Mouse (Mus musculus) MEL (cell line): Measurements from ENCODE around the gene Fen1. TPM values are rescaled to one million over a fixed set of nuclear protein-coding genes. Genes with fewer than 3 reads are reported as not detected.
A peak's percentile ranks its signal among the peaks of the same experiment; 100 is the strongest.

Source experiments
- DNase-seq: peaks from one replicate; pipeline ENCODE4 v3.0.0; 2011; ENCODE audit warnings: low read depth, low spot score
- H3K27ac ChIP-seq: 2 replicates; pipeline ENCODE4 v1.5.1; 2012; ENCODE audit warnings: low read depth, mild to moderate bottlenecking, control low read depth, low read length, moderate library complexity; ENCODE audit not compliant: control insufficient read depth
- H3K27me3 ChIP-seq, 2 experiments: fragments of 150-350 bp in 1 of 2; sonication (generic) in 1 of 2; 2 replicates each; pipeline ENCODE4 v1.6.1; 2012; ENCODE audit warnings: low read length in 2 of 2, mild to moderate bottlenecking in 2 of 2, improper control_type of control experiment in 1 of 2, moderate library complexity in 1 of 2; ENCODE audit not compliant: insufficient read depth in 2 of 2, control insufficient read depth in 1 of 2
- H3K36me3 ChIP-seq, 2 experiments: 2 replicates each; pipeline ENCODE4 v1.6.1; 2012 to 2014; ENCODE audit warnings: low read length in 2 of 2, improper control_type of control experiment in 1 of 2, inconsistent platforms in 1 of 2, mild to moderate bottlenecking in 1 of 2; ENCODE audit not compliant: insufficient read depth in 2 of 2, control insufficient read depth in 1 of 2
- H3K4me1 ChIP-seq, 2 experiments: fragments of 150-350 bp in 1 of 2; sonication (generic) in 1 of 2; 2 replicates each; pipeline ENCODE4 v1.6.1; 2012; ENCODE audit warnings: low read length in 2 of 2, improper control_type of control experiment in 1 of 2, mild to moderate bottlenecking in 1 of 2; ENCODE audit not compliant: insufficient read depth in 2 of 2, control insufficient read depth in 1 of 2
- H3K4me3 ChIP-seq, 2 experiments: fragments of 150-350 bp in 1 of 2; sonication (generic) in 1 of 2; 2 replicates each; pipeline ENCODE4 v1.5.1; 2012; ENCODE audit warnings: low read depth in 2 of 2, low read length in 2 of 2, mild to moderate bottlenecking in 2 of 2, moderate library complexity in 2 of 2, control low read depth in 1 of 2, improper control_type of control experiment in 1 of 2; ENCODE audit not compliant: control insufficient read depth in 1 of 2, insufficient read depth in 1 of 2
- H3K79me2 ChIP-seq: 2 replicates; pipeline ENCODE4 v1.6.1; 2012; ENCODE audit warnings: mild to moderate bottlenecking, low read length, moderate library complexity; ENCODE audit not compliant: control insufficient read depth, poor library complexity, insufficient read depth
- H3K9ac ChIP-seq: 2 replicates; pipeline ENCODE4 v1.6.1; 2012; ENCODE audit warnings: low read depth, mild to moderate bottlenecking, control low read depth, low read length, moderate library complexity; ENCODE audit not compliant: control insufficient read depth, poor library complexity, severe bottlenecking
- H3K9me3 ChIP-seq: fragments of 150-350 bp; sonication (generic); replicated peaks from 2 replicates; pipeline ENCODE4 v1.6.1; 2012; ENCODE audit warnings: mild to moderate bottlenecking, low read length, improper control_type of control experiment, moderate library complexity; ENCODE audit not compliant: insufficient read depth
- CHD2 ChIP-seq: IDR thresholded peaks from 2 replicates; pipeline ENCODE4 v1.6.1; 2011; ENCODE audit warnings: low read length, improper control_type of control experiment
- CTCF ChIP-seq, 3 experiments: IDR thresholded peaks in 2 of 3; conservative IDR thresholded peaks in 1 of 3; 2 replicates each; pipeline ENCODE4 v1.5.1; 2011 to 2012; ENCODE audit warnings: low read length in 3 of 3, low read depth in 2 of 3, mild to moderate bottlenecking in 2 of 3, improper control_type of control experiment in 1 of 3, inconsistent platforms in 1 of 3, mixed read lengths in 1 of 3, moderate library complexity in 1 of 3; ENCODE audit not compliant: control insufficient read depth in 1 of 3, insufficient read depth in 1 of 3, poor library complexity in 1 of 3, severe bottlenecking in 1 of 3
- EP300 ChIP-seq, 2 experiments: IDR thresholded peaks; 2 replicates each; pipeline ENCODE4 v1.6.1; 2011; ENCODE audit warnings: improper control_type of control experiment in 2 of 2, low read length in 2 of 2, low read depth in 1 of 2, mild to moderate bottlenecking in 1 of 2
- GABPA ChIP-seq: IDR thresholded peaks from 2 replicates; pipeline ENCODE4 v1.6.1; 2012; ENCODE audit warnings: low read depth, mild to moderate bottlenecking, inconsistent platforms, low read length, improper control_type of control experiment, moderate library complexity
- GATA1 ChIP-seq: IDR thresholded peaks from 2 replicates; pipeline ENCODE4 v1.6.1; 2011; ENCODE audit warnings: low read depth, low read length, improper control_type of control experiment
- HCFC1 ChIP-seq: IDR thresholded peaks from 2 replicates; pipeline ENCODE4 v1.6.1; 2012; ENCODE audit warnings: low read depth, mild to moderate bottlenecking, inconsistent platforms, low read length, improper control_type of control experiment, moderate library complexity
- KAT2A ChIP-seq: conservative IDR thresholded peaks from 2 replicates; pipeline ENCODE4 v1.6.1; 2012; ENCODE audit warnings: low read depth, low read length, improper control_type of control experiment, inconsistent platforms
- MAFK ChIP-seq: IDR thresholded peaks from 2 replicates; pipeline ENCODE4 v1.6.1; 2011; ENCODE audit warnings: low read depth, mild to moderate bottlenecking, low read length, improper control_type of control experiment, borderline replicate concordance
- MAX ChIP-seq: IDR thresholded peaks from 2 replicates; pipeline ENCODE4 v1.6.1; 2011; ENCODE audit warnings: low read length, improper control_type of control experiment
- MEF2A ChIP-seq: IDR thresholded peaks from 2 replicates; pipeline ENCODE4 v1.6.1; 2014; ENCODE audit warnings: low read depth, mild to moderate bottlenecking, inconsistent platforms, low read length, improper control_type of control experiment; ENCODE audit not compliant: poor library complexity, insufficient replicate concordance, severe bottlenecking; ENCODE audit errors: extremely low read depth
- MXI1 ChIP-seq: IDR thresholded peaks from 2 replicates; pipeline ENCODE4 v1.6.1; 2011; ENCODE audit warnings: mild to moderate bottlenecking, low read depth, low read length, improper control_type of control experiment
- MYC ChIP-seq: IDR thresholded peaks from 2 replicates; pipeline ENCODE4 v1.6.1; 2011; ENCODE audit warnings: low read depth, mild to moderate bottlenecking, low read length, improper control_type of control experiment, moderate library complexity
- NRF1 ChIP-seq: IDR thresholded peaks from 2 replicates; pipeline ENCODE4 v1.6.1; 2014; ENCODE audit warnings: low read depth, mild to moderate bottlenecking, inconsistent platforms, low read length, improper control_type of control experiment, moderate library complexity; ENCODE audit not compliant: poor library complexity, insufficient read depth, severe bottlenecking
- POLR2AphosphoS5 ChIP-seq: IDR thresholded peaks from 2 replicates; pipeline ENCODE4 v1.6.1; 2012; ENCODE audit warnings: low read depth, borderline replicate concordance, mild to moderate bottlenecking, inconsistent platforms, low read length, moderate library complexity, mixed read lengths
- RAD21 ChIP-seq: IDR thresholded peaks from 2 replicates; pipeline ENCODE4 v1.6.1; 2011; ENCODE audit warnings: mild to moderate bottlenecking, low read depth, low read length, improper control_type of control experiment
- SMC3 ChIP-seq: IDR thresholded peaks from 2 replicates; pipeline ENCODE4 v1.6.1; 2011; ENCODE audit warnings: low read depth, low read length, improper control_type of control experiment
- UBTF ChIP-seq: IDR thresholded peaks from 2 replicates; pipeline ENCODE4 v1.6.1; 2012; ENCODE audit warnings: low read depth, mild to moderate bottlenecking, inconsistent platforms, low read length, improper control_type of control experiment, moderate library complexity, borderline replicate concordance; ENCODE audit not compliant: insufficient read depth
- ZC3H11A ChIP-seq: IDR thresholded peaks from 2 replicates; pipeline ENCODE4 v1.6.1; 2012; ENCODE audit warnings: low read depth, mild to moderate bottlenecking, inconsistent platforms, low read length, improper control_type of control experiment
- ZKSCAN1 ChIP-seq: IDR thresholded peaks from 2 replicates; pipeline ENCODE4 v1.6.1; 2012; ENCODE audit warnings: low read depth, mild to moderate bottlenecking, inconsistent platforms, low read length, improper control_type of control experiment, moderate library complexity
- polyA plus RNA-seq, 2 experiments: library from polyadenylated mRNA; stranded (reverse) in 1 of 2; unstranded in 1 of 2; fragments of >175 nt in 1 of 2; fragments of >200 nt in 1 of 2; gene quantifications; 2 replicates each; pipeline versions ENCODE4 v1.2.1 to v1.2.4; 2012; ENCODE audit warnings: low replicate concordance in 2 of 2, low read depth in 1 of 2; ENCODE audit not compliant: insufficient read length in 2 of 2, insufficient read depth in 1 of 2, missing spikeins in 1 of 2
- total RNA-seq: library from RNA; depleted of rRNA; stranded (reverse); fragments of 300-350 nt; gene quantifications from 2 replicates; pipeline ENCODE4 v1.2.3, GENCODE M21; 2012

Gene Fen1
- total and polyA plus RNA-seq, 3 experiments, result 145 to 189 TPM; not detected in 1

- H3K9ac ChIP-seq, result no peak overlapping the region
- peak; percentile 66 for DNase-seq
- H3K36me3 ChIP-seq, result no peaks in the 10 kb centered on the region
- H3K27ac ChIP-seq, result no peak overlapping the region
- no peaks in the 10 kb centered on the region; the same call in 1 of the 2 replicates for H3K79me2 ChIP-seq
- no peak overlapping the region for H3K4me3 ChIP-seq
- peaks cover 2% of the 10 kb centered on the region in 2 experiments; a peak in 2 of 4 replicates for H3K27me3 ChIP-seq
- TF ChIP-seq MAX (no peak), HCFC1 (no peak), NRF1 (no peak), ZC3H11A (0 out of 2 replicates have a peak, but pooled peaks have one; percentile 6), ZKSCAN1 (no peak), SMC3 (peak; percentile 61), RAD21 (peak; percentile 48), CTCF (IDR thresholded peaks at IDR 0.05 in 2 of 3, conservative IDR thresholded peaks at IDR 0.05 in 1 of 3; ENCODE audit: control insufficient read depth in 1 of 3, insufficient read depth in 1 of 3, low read depth in 2 of 3, low read length in 3 of 3, poor library complexity in 1 of 3, severe bottlenecking in 1 of 3) (peak; percentile 73 to 78 (median 77))
- H3K4me1 ChIP-seq, result peaks cover 0 to 7% of the 10 kb centered on the region in 2 experiments; a peak in 1 of 4 replicates
- no peaks in the 10 kb centered on the region for H3K9me3 ChIP-seq
Observed at GRCm38 (mm10) chr19:10244183-10244582, 40.2 kb upstream of the Fen1 start.

GRCm38 (mm10) chr19:10242916-10243315 lies 38.9 kb upstream of the Fen1 start:
- no peak for DNase-seq
- no peak overlapping the region for H3K4me3 ChIP-seq
- H3K27me3 ChIP-seq, result peaks cover 0 to 2% of the 10 kb centered on the region in 2 experiments; a peak in 2 of 4 replicates
- H3K9me3 ChIP-seq, result no peaks in the 10 kb centered on the region
- H3K79me2 ChIP-seq, result no peaks in the 10 kb centered on the region; the same call in 1 of the 2 replicates
- no peak overlapping the region for H3K9ac ChIP-seq
- H3K4me1 ChIP-seq, result peaks cover 0 to 7% of the 10 kb centered on the region in 2 experiments; a peak in 1 of 4 replicates
- H3K27ac ChIP-seq, result no peak overlapping the region
- TF ChIP-seq UBTF (no peak), EP300 (IDR thresholded peaks at IDR 0.05; ENCODE audit: low read depth in 1 of 2, low read length in 2 of 2) (no peak), MYC (no peak), NRF1 (no peak), MEF2A (no peak), GATA1 (no peak), MAFK (no peak), POLR2AphosphoS5 (no peak), RAD21 (no peak), HCFC1 (no peak), MXI1 (no peak), GABPA (no peak), CHD2 (no peak), SMC3 (no peak), KAT2A (no peak)
- no peaks in the 10 kb centered on the region for H3K36me3 ChIP-seq
